Mouse (Mus musculus): ENCODE results near the gene F2rl1. TPM values are rescaled to one million over a fixed set of nuclear protein-coding genes. Genes with fewer than 3 reads are reported as not detected.

The F2rl1 gene
- polyA plus RNA-seq (2014; fragmentation: Nextera tagmentation; extraction: Ambion mirVana) = 0.12 TPM in 1 of 2 replicates, not detected in the other

GRCm38 (mm10) chr13:95524674-95525491 is at the start of gene F2rl1:
TSS of gene F2rl1 (minus strand) at chr13:95525227.
- H3K4me1 ChIP-seq (replicated peaks; ENCODE audit: control insufficient read depth, insufficient read depth, low read length) = peaks cover 7% of the 10 kb centered on the region; the same call in 1 of the 2 replicates
- H3K9me3 ChIP-seq (ENCODE audit: control insufficient read depth, low read length) = no peaks in the 10 kb centered on the region
- H3K36me3 ChIP-seq (ENCODE audit: control insufficient read depth, insufficient read depth, low read length) = no peaks in the 10 kb centered on the region
- peak within 1 kb of the TSS; percentile 41 for H3K9ac ChIP-seq (ENCODE audit: low read length)
- ATAC-seq (replicated peaks; ENCODE audit: low FRiP score) = peak; percentile 64
- peaks cover 38% of the 10 kb centered on the region for H3K27me3 ChIP-seq (ENCODE audit: control insufficient read depth, insufficient read depth, low read length)
- whole genome bisulfite sequencing = under 1% methylated on average over 54 of the region's 54 CpGs
- peak within 1 kb of the TSS; percentile 68 for H3K4me2 ChIP-seq (ENCODE audit: low read depth, low read length, severe bottlenecking)
- H3K4me3 ChIP-seq (ENCODE audit: low read depth, low read length) = peak within 1 kb of the TSS; percentile 35
- DNase-seq (ENCODE audit: low spot score) = peak; percentile 65
- no peak within 1 kb of the TSS for H3K27ac ChIP-seq (ENCODE audit: low read depth, low read length)

- no peak overlapping the region for H3K4me2 ChIP-seq (ENCODE audit: low read depth, low read length, severe bottlenecking)
- DNase-seq (ENCODE audit: low spot score) (no peak), ATAC-seq (replicated peaks; ENCODE audit: low FRiP score) (no peak)
- H3K9ac ChIP-seq (ENCODE audit: low read length) = no peak overlapping the region
- 98% methylated on average over 4 of the region's 4 CpGs for WGBS
- no peak overlapping the region for H3K27ac ChIP-seq (ENCODE audit: low read depth, low read length)
- H3K27me3 ChIP-seq (ENCODE audit: control insufficient read depth, insufficient read depth, low read length) = no peaks in the 10 kb centered on the region
- H3K4me1 ChIP-seq (replicated peaks; ENCODE audit: control insufficient read depth, insufficient read depth, low read length) = no peaks in the 10 kb centered on the region
- H3K36me3 ChIP-seq (ENCODE audit: control insufficient read depth, insufficient read depth, low read length) = no peaks in the 10 kb centered on the region
- H3K9me3 ChIP-seq (ENCODE audit: control insufficient read depth, low read length) = no peaks in the 10 kb centered on the region
- H3K4me3 ChIP-seq (ENCODE audit: low read depth, low read length) = no peak overlapping the region
Observed at GRCm38 (mm10) chr13:95570877-95571276, 45.9 kb upstream of the F2rl1 start.

GRCm38 (mm10) chr13:95569326-95569725 is 44.3 kb upstream of the F2rl1 start:
- Histone ChIP-seq H3K9me3 (ENCODE audit: control insufficient read depth, low read length) (no peaks in the 10 kb centered on the region), H3K4me1 (replicated peaks; ENCODE audit: control insufficient read depth, insufficient read depth, low read length) (no peaks in the 10 kb centered on the region), H3K4me3 (ENCODE audit: low read depth, low read length) (no peak overlapping the region), H3K9ac (ENCODE audit: low read length) (no peak overlapping the region), H3K36me3 (ENCODE audit: control insufficient read depth, insufficient read depth, low read length) (no peaks in the 10 kb centered on the region), H3K4me2 (ENCODE audit: low read depth, low read length, severe bottlenecking) (no peak overlapping the region), H3K27me3 (ENCODE audit: control insufficient read depth, insufficient read depth, low read length) (no peaks in the 10 kb centered on the region), H3K27ac (ENCODE audit: low read depth, low read length) (no peak overlapping the region)
- no peak for DNase-seq (ENCODE audit: low spot score)
- ATAC-seq (replicated peaks; ENCODE audit: low FRiP score) = no peak

- Histone ChIP-seq H3K27ac (ENCODE audit: low read depth, low read length) (no peak overlapping the region), H3K36me3 (ENCODE audit: control insufficient read depth, insufficient read depth, low read length) (no peaks in the 10 kb centered on the region), H3K4me2 (ENCODE audit: low read depth, low read length, severe bottlenecking) (no peak overlapping the region), H3K4me3 (ENCODE audit: low read depth, low read length) (no peak overlapping the region), H3K9me3 (ENCODE audit: control insufficient read depth, low read length) (no peaks in the 10 kb centered on the region), H3K9ac (ENCODE audit: low read length) (no peak overlapping the region), H3K4me1 (replicated peaks; ENCODE audit: control insufficient read depth, insufficient read depth, low read length) (no peaks in the 10 kb centered on the region), H3K27me3 (ENCODE audit: control insufficient read depth, insufficient read depth, low read length) (no peaks in the 10 kb centered on the region)
- DNase-seq (ENCODE audit: low spot score) (no peak), ATAC-seq (replicated peaks; ENCODE audit: low FRiP score) (no peak)
- 93% methylated on average over 3 of the region's 3 CpGs for WGBS
Observed at GRCm38 (mm10) chr13:95568336-95568735, 43.3 kb upstream of the F2rl1 start.

- no peak overlapping the region for H3K4me3 ChIP-seq (ENCODE audit: low read depth, low read length)
- H3K4me2 ChIP-seq (ENCODE audit: low read depth, low read length, severe bottlenecking) = no peak overlapping the region
- H3K4me1 ChIP-seq (replicated peaks; ENCODE audit: control insufficient read depth, insufficient read depth, low read length) = no peaks in the 10 kb centered on the region
- H3K9ac ChIP-seq (ENCODE audit: low read length) = no peak overlapping the region
- ATAC-seq (replicated peaks; ENCODE audit: low FRiP score) (no peak), DNase-seq (ENCODE audit: low spot score) (no peak)
- WGBS = 94% methylated on average over 15 of the region's 15 CpGs
- H3K36me3 ChIP-seq (ENCODE audit: control insufficient read depth, insufficient read depth, low read length) = no peaks in the 10 kb centered on the region
- H3K27ac ChIP-seq (ENCODE audit: low read depth, low read length) = no peak overlapping the region
- H3K27me3 ChIP-seq (ENCODE audit: control insufficient read depth, insufficient read depth, low read length) = no peaks in the 10 kb centered on the region
- H3K9me3 ChIP-seq (ENCODE audit: control insufficient read depth, low read length) = no peaks in the 10 kb centered on the region
Observed at GRCm38 (mm10) chr13:95566841-95567551, 42.0 kb upstream of the F2rl1 start.

GRCm38 (mm10) chr13:95563693-95564092 is 38.7 kb upstream of the F2rl1 start:
- Histone ChIP-seq H3K9ac (ENCODE audit: low read length) (no peak overlapping the region), H3K27ac (ENCODE audit: low read depth, low read length) (no peak overlapping the region), H3K9me3 (ENCODE audit: control insufficient read depth, low read length) (no peaks in the 10 kb centered on the region), H3K4me3 (ENCODE audit: low read depth, low read length) (no peak overlapping the region), H3K27me3 (ENCODE audit: control insufficient read depth, insufficient read depth, low read length) (no peaks in the 10 kb centered on the region), H3K4me1 (replicated peaks; ENCODE audit: control insufficient read depth, insufficient read depth, low read length) (no peaks in the 10 kb centered on the region), H3K36me3 (ENCODE audit: control insufficient read depth, insufficient read depth, low read length) (no peaks in the 10 kb centered on the region), H3K4me2 (ENCODE audit: low read depth, low read length, severe bottlenecking) (no peak overlapping the region)
- DNase-seq (ENCODE audit: low spot score) (peak; percentile 72), ATAC-seq (replicated peaks; ENCODE audit: low FRiP score) (0 out of 2 replicates have a peak, but pooled peaks have one; percentile 60)
- under 1% methylated on average over 3 of the region's 3 CpGs for WGBS

- no peak for DNase-seq (ENCODE audit: low spot score)
- H3K36me3 ChIP-seq (ENCODE audit: control insufficient read depth, insufficient read depth, low read length) = no peaks in the 10 kb centered on the region
- H3K4me2 ChIP-seq (ENCODE audit: low read depth, low read length, severe bottlenecking) = no peak overlapping the region
- no peak overlapping the region for H3K9ac ChIP-seq (ENCODE audit: low read length)
- ATAC-seq (replicated peaks; ENCODE audit: low FRiP score) = no peak
- no peak overlapping the region for H3K4me3 ChIP-seq (ENCODE audit: low read depth, low read length)
- no peaks in the 10 kb centered on the region for H3K27me3 ChIP-seq (ENCODE audit: control insufficient read depth, insufficient read depth, low read length)
- WGBS = 70% methylated on average over 10 of the region's 10 CpGs
- no peak overlapping the region for H3K27ac ChIP-seq (ENCODE audit: low read depth, low read length)
- no peaks in the 10 kb centered on the region for H3K9me3 ChIP-seq (ENCODE audit: control insufficient read depth, low read length)
- no peaks in the 10 kb centered on the region for H3K4me1 ChIP-seq (replicated peaks; ENCODE audit: control insufficient read depth, insufficient read depth, low read length)
Observed at GRCm38 (mm10) chr13:95563066-95563610, 38.1 kb upstream of the F2rl1 start.

GRCm38 (mm10) chr13:95557326-95557725 is 32.3 kb upstream of the F2rl1 start:
- no peak for ATAC-seq (replicated peaks; ENCODE audit: low FRiP score)
- no peaks in the 10 kb centered on the region for H3K36me3 ChIP-seq (ENCODE audit: control insufficient read depth, insufficient read depth, low read length)
- WGBS = 89% methylated on average over 7 of the region's 7 CpGs
- H3K4me1 ChIP-seq (replicated peaks; ENCODE audit: control insufficient read depth, insufficient read depth, low read length) = no peaks in the 10 kb centered on the region
- no peak overlapping the region for H3K9ac ChIP-seq (ENCODE audit: low read length)
- no peaks in the 10 kb centered on the region for H3K9me3 ChIP-seq (ENCODE audit: control insufficient read depth, low read length)
- no peak overlapping the region for H3K4me2 ChIP-seq (ENCODE audit: low read depth, low read length, severe bottlenecking)
- no peak overlapping the region for H3K27ac ChIP-seq (ENCODE audit: low read depth, low read length)
- H3K27me3 ChIP-seq (ENCODE audit: control insufficient read depth, insufficient read depth, low read length) = no peaks in the 10 kb centered on the region
- no peak for DNase-seq (ENCODE audit: low spot score)
- no peak overlapping the region for H3K4me3 ChIP-seq (ENCODE audit: low read depth, low read length)
